Mouse (Mus musculus): ENCODE data around the gene Nrarp.
A peak's percentile ranks its signal among the peaks of the same experiment; 100 is the strongest.

Nrarp gene

GRCm38 (mm10) chr2:25224766-25225752 lies 44.5 kb downstream of the Nrarp start:
- no peaks in the 10 kb centered on the region for H3K27me3 ChIP-seq (ENCODE audit: control insufficient read depth, insufficient read depth, low read length, poor library complexity, severe bottlenecking)
- DNase-seq (ENCODE audit: low read depth, low spot score) = peak; percentile 99
- no peaks in the 10 kb centered on the region; the same call in 1 of the 2 replicates for H3K36me3 ChIP-seq (ENCODE audit: control insufficient read depth, insufficient read depth, low read length, poor library complexity, severe bottlenecking)

GRCm38 (mm10) chr2:25225811-25226379 lies 45.3 kb downstream of the Nrarp start:
- Histone ChIP-seq H3K36me3 (ENCODE audit: control insufficient read depth, insufficient read depth, low read length, poor library complexity, severe bottlenecking) (no peaks in the 10 kb centered on the region), H3K27me3 (ENCODE audit: control insufficient read depth, insufficient read depth, low read length, poor library complexity, severe bottlenecking) (no peaks in the 10 kb centered on the region)
- no peak for DNase-seq (ENCODE audit: low read depth, low spot score)

GRCm38 (mm10) chr2:25226864-25227263 lies 46.3 kb downstream of the Nrarp start:
- no peak for DNase-seq (ENCODE audit: low read depth, low spot score)
- Histone ChIP-seq H3K27me3 (ENCODE audit: control insufficient read depth, insufficient read depth, low read length, poor library complexity, severe bottlenecking) (no peaks in the 10 kb centered on the region), H3K36me3 (ENCODE audit: control insufficient read depth, insufficient read depth, low read length, poor library complexity, severe bottlenecking) (no peaks in the 10 kb centered on the region)

- H3K36me3 ChIP-seq (ENCODE audit: control insufficient read depth, insufficient read depth, low read length, poor library complexity, severe bottlenecking) = no peaks in the 10 kb centered on the region
- no peaks in the 10 kb centered on the region for H3K27me3 ChIP-seq (ENCODE audit: control insufficient read depth, insufficient read depth, low read length, poor library complexity, severe bottlenecking)
- no peak for DNase-seq (ENCODE audit: low read depth, low spot score)
Observed at GRCm38 (mm10) chr2:25227406-25227805, 46.8 kb downstream of the Nrarp start.

- H3K27me3 ChIP-seq (ENCODE audit: control insufficient read depth, insufficient read depth, low read length, poor library complexity, severe bottlenecking) = no peaks in the 10 kb centered on the region
- no peaks in the 10 kb centered on the region for H3K36me3 ChIP-seq (ENCODE audit: control insufficient read depth, insufficient read depth, low read length, poor library complexity, severe bottlenecking)
- peak; percentile 94 for DNase-seq (ENCODE audit: low read depth, low spot score)
Observed at GRCm38 (mm10) chr2:25228431-25228889, 47.9 kb downstream of the Nrarp start.

DNA sequence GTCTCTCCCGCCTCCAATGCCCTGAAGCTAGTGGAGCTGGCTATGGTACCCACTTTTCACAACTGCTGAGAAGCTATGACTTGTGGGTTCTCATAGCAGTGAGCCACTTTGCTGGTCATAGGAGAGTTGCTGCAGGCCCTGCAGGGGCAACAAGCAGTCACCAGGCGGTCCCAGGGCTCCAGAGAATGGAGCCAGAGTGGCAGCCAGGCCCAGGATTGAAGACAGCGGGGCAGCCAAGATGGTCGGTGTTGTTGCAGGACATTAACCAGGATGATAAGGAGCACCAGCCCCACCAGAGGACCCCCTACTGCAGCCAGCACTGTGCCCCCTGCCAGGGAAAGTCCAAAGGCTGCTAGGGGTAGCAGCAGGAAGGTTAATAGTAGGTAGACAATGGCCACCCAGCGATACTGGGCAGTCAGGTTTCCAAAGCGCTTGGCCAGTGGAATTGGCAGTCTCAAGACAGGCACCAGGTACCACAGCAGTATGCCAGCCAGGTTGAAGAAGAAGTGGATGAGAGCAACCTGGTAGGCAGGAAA lies 48.5 kb downstream of the Nrarp start:
- H3K27me3 ChIP-seq (ENCODE audit: control insufficient read depth, insufficient read depth, low read length, poor library complexity, severe bottlenecking) = no peaks in the 10 kb centered on the region
- DNase-seq (ENCODE audit: low read depth, low spot score) = no peak
- no peaks in the 10 kb centered on the region for H3K36me3 ChIP-seq (ENCODE audit: control insufficient read depth, insufficient read depth, low read length, poor library complexity, severe bottlenecking)

DNA sequence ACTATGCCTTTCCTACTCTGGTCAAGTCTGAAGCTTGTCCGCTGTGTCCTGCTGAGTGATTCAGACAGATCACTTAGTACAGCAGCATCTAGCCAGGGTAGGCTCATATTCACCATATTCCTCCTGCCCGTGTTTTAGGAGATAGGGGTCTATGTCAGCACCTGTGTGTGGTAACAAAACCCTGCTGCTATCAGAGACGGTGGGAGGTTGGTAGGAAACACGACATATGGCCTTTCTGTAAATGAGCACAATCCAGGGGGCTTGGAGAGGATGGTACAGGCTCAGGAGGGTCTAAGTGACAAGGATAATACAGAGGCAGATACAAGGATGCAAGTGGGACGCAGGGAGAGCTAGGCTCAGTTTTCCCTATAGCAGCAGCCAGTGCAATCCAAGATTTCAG lies 49.0 kb downstream of the Nrarp start:
- no peaks in the 10 kb centered on the region for H3K36me3 ChIP-seq (ENCODE audit: control insufficient read depth, insufficient read depth, low read length, poor library complexity, severe bottlenecking)
- H3K27me3 ChIP-seq (ENCODE audit: control insufficient read depth, insufficient read depth, low read length, poor library complexity, severe bottlenecking) = no peaks in the 10 kb centered on the region

GRCm38 (mm10) chr2:25230581-25230980 lies 50.0 kb downstream of the Nrarp start:
- no peak for DNase-seq (ENCODE audit: low read depth, low spot score)
- Histone ChIP-seq H3K36me3 (ENCODE audit: control insufficient read depth, insufficient read depth, low read length, poor library complexity, severe bottlenecking) (no peaks in the 10 kb centered on the region), H3K27me3 (ENCODE audit: control insufficient read depth, insufficient read depth, low read length, poor library complexity, severe bottlenecking) (no peaks in the 10 kb centered on the region)

More for the DNA sequence above, 49.0 kb downstream of the Nrarp start:
- no peak for DNase-seq (ENCODE audit: low read depth, low spot score)

DNA sequence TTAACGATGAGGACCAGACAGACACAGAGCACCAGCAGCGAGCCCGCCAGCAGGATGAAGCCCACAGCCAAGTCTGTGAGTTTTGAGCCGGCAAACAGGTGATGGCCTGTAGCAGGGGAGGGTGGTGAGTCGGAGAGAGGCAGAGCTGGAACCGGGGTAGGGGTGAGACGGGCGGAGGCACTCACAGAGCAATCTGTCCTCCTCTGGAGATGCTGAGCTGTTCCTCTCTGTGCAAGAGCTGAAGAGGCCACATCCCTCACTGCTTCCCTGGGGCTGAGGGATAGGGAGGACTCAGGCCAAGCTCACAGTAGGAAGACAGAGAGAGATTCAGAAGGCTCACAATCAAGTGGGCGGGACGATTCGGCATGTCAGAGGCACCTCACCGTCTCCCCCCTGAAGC lies 50.5 kb downstream of the Nrarp start:
- H3K36me3 ChIP-seq (ENCODE audit: control insufficient read depth, insufficient read depth, low read length, poor library complexity, severe bottlenecking) = no peaks in the 10 kb centered on the region
- DNase-seq (ENCODE audit: low read depth, low spot score) = no peak
- H3K27me3 ChIP-seq (ENCODE audit: control insufficient read depth, insufficient read depth, low read length, poor library complexity, severe bottlenecking) = no peaks in the 10 kb centered on the region

Data from splenic B cell, adult 2 months (primary cell).